Mouse (Mus musculus): ENCODE data around the gene Diablo.

Gene Diablo

GRCm38 (mm10) chr5:123507936-123508723, 15.8 kb downstream of the Diablo start:
- in situ Hi-C loops (cut with MboI, MseI), result no loop called here

- in situ Hi-C loops (cut with MboI, MseI), result no loop called here
Observed at GRCm38 (mm10) chr5:123501973-123502372, 22.0 kb downstream of the Diablo start.

GRCm38 (mm10) chr5:123499717-123500116, 24.3 kb downstream of the Diablo start:
- in situ Hi-C loops (cut with MboI, MseI), result loop anchor here (5.0 kb wide), 1 partner anchor 57 kb away; no protein-coding TSS in a partner anchor

- in situ Hi-C loops (cut with MboI, MseI), result loop anchor here (10.0 kb wide), 1 partner anchor 1875 kb away; the partner anchor contains the start of gene Acad12
Observed at GRCm38 (mm10) chr5:123489935-123490334, 34.0 kb downstream of the Diablo start.

- in situ Hi-C loops (cut with MboI, MseI), result loop anchor here (10.0 kb wide), 1 partner anchor 1874 kb away; the partner anchor contains the start of gene Acad12
Observed at GRCm38 (mm10) chr5:123489112-123489785, 34.7 kb downstream of the Diablo start, which contains the start of the genes Lrrc43 and Il31. Gene Lrrc43 (plus strand): TSS chr5:123489305. Gene Il31 (minus strand): TSS chr5:123489489.

- in situ Hi-C loops (cut with MboI, MseI), result loop anchor here (10.0 kb wide), 1 partner anchor 1873 kb away; the partner anchor contains the start of gene Acad12
Observed at GRCm38 (mm10) chr5:123487659-123488395, 36.1 kb downstream of the Diablo start.

- in situ Hi-C loops (cut with MboI, MseI), result no loop called here
Observed at GRCm38 (mm10) chr5:123473817-123474216, 50.2 kb downstream of the Diablo start.

- in situ Hi-C loops (cut with MboI, MseI), result no loop called here
Observed at GRCm38 (mm10) chr5:123470784-123471400, 53.1 kb downstream of the Diablo start.

- in situ Hi-C loops (cut with MboI, MseI), result no loop called here
Observed at GRCm38 (mm10) chr5:123464638-123465037, 59.3 kb downstream of the Diablo start.

- in situ Hi-C loops (cut with MboI, MseI), result no loop called here
Observed at GRCm38 (mm10) chr5:123461420-123461819, 62.6 kb downstream of the Diablo start.

Measured in T-helper 1 cell (primary cell).